Mouse (Mus musculus) stomach, postnatal 0 days (tissue): ENCODE measurements around the gene Tubgcp6.

ENCODE experiments used
- CTCF ChIP-seq: IDR thresholded peaks from 2 replicates; pipeline ENCODE4 v1.5.1; 2016; ENCODE audit warnings: antibody characterized with exemption, low read depth, mild to moderate bottlenecking, moderate library complexity
- EP300 ChIP-seq: optimal IDR thresholded peaks from 2 replicates; pipeline ENCODE3; 2016; ENCODE audit warnings: antibody characterized with exemption

DNA sequence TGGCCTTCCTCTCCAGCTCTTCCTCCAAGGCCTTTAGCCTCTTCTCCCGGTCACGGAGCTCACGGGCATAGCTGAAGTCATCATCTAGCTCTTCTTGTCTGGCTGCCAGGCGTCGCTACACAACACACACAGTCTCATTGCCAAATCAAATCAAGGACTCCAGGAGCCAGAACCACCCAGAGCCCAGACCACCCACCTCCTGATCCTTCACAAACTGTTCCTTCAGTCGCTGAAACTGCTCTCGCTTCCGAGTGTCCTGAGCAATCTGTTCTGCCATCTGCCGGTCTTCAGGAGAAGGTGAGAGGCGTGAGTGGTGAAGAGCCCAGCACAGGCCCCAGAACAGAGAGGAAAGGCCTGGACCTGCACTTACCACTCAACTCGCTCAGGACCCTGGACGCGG is 16.8 kb downstream of the Tubgcp6 start:
- TF ChIP-seq CTCF = no peak
- no peak for TF ChIP-seq EP300
